Mouse (Mus musculus) embryonic facial prominence, embryonic 12.5 days (tissue): ENCODE data around the gene Vstm4. TPM values are rescaled to one million over a fixed set of nuclear protein-coding genes. Genes with fewer than 3 reads are reported as not detected.

Source experiments
- ATAC-seq: fragments of 200-750 bp; cut with Nextera tagmentation; 2 replicates; pipeline ENCODE4 v1.8.0; 2017; ENCODE audit not compliant: insufficient number of reproducible peaks, insufficient read depth, low FRiP score, low TSS enrichment
- H3K27ac ChIP-seq: fragments of 300-500 bp; sonication (generic); 2 replicates; pipeline ENCODE4 v1.5.1; 2016; ENCODE audit warnings: mild to moderate bottlenecking
- H3K27me3 ChIP-seq: fragments of 300-500 bp; sonication (generic); 2 replicates; pipeline ENCODE4 v1.6.1; 2016; ENCODE audit warnings: mild to moderate bottlenecking, moderate library complexity
- H3K36me3 ChIP-seq: fragments of 300-500 bp; sonication (generic); 2 replicates; pipeline ENCODE4 v1.6.1; 2016; ENCODE audit warnings: mild to moderate bottlenecking
- H3K4me1 ChIP-seq: fragments of 300-500 bp; sonication (generic); 2 replicates; pipeline ENCODE4 v1.6.1; 2016
- H3K4me2 ChIP-seq: fragments of 300-500 bp; sonication (generic); replicated peaks from 2 replicates; pipeline ENCODE4 v1.6.1; 2016; ENCODE audit warnings: mild to moderate bottlenecking, moderate library complexity
- H3K4me3 ChIP-seq: fragments of 300-500 bp; sonication (generic); 2 replicates; pipeline ENCODE4 v1.5.1; 2016; ENCODE audit warnings: mild to moderate bottlenecking
- H3K9ac ChIP-seq: fragments of 300-500 bp; sonication (generic); 2 replicates; pipeline ENCODE4 v1.6.1; 2016; ENCODE audit warnings: mild to moderate bottlenecking, moderate library complexity
- H3K9me3 ChIP-seq: fragments of 300-500 bp; sonication (generic); 2 replicates; pipeline ENCODE4 v1.6.1; 2016; ENCODE audit warnings: mild to moderate bottlenecking, moderate library complexity
- WGBS: fragments of 180-500 bp; shearing (Covaris S2); methylation state at CpG from one replicate; pipeline ENCODE4 v1.1.7; 2016; 5-methylcytosine and 5-hydroxymethylcytosine counted together
- polyA plus RNA-seq: library from polyadenylated mRNA; unstranded; fragments of >200 nt; fragmentation: Nextera tagmentation; extraction: Ambion mirVana; gene quantifications from 2 replicates; pipeline ENCODE4 v1.2.1, GENCODE M21; 2016

Gene Vstm4
- polyA plus RNA-seq, 1 experiment from 2014 or later, result 12.8 TPM

GRCm38 (mm10) chr14:32861656-32862055 lies 5.1 kb downstream of the Vstm4 start:
- WGBS, result 28% methylated on average over 2 of the region's 2 CpGs
- Histone ChIP-seq H3K4me3 (no peak overlapping the region), H3K4me2 (no peak overlapping the region), H3K4me1 (peaks cover 28% of the 10 kb centered on the region), H3K36me3 (no peaks in the 10 kb centered on the region), H3K27me3 (no peaks in the 10 kb centered on the region), H3K9ac (no peak overlapping the region), H3K27ac (peak overlapping the region; percentile 9; the same call in 1 of the 2 replicates), H3K9me3 (no peaks in the 10 kb centered on the region)
- no peak for ATAC-seq

GRCm38 (mm10) chr14:32865331-32865730 lies 8.8 kb downstream of the Vstm4 start:
- no peaks in the 10 kb centered on the region for H3K36me3 ChIP-seq
- no peak overlapping the region for H3K4me3 ChIP-seq
- peaks cover 16% of the 10 kb centered on the region for H3K4me1 ChIP-seq
- H3K9ac ChIP-seq, result no peak overlapping the region
- no peak overlapping the region for H3K27ac ChIP-seq
- no peak for ATAC-seq
- no peaks in the 10 kb centered on the region for H3K27me3 ChIP-seq
- 83% methylated on average over 3 of the region's 3 CpGs for WGBS
- H3K9me3 ChIP-seq, result no peaks in the 10 kb centered on the region
- no peak overlapping the region for H3K4me2 ChIP-seq

GRCm38 (mm10) chr14:32871963-32872362 lies 15.4 kb downstream of the Vstm4 start:
- Histone ChIP-seq H3K9ac (no peak overlapping the region), H3K27me3 (no peaks in the 10 kb centered on the region), H3K27ac (no peak overlapping the region), H3K4me1 (no peaks in the 10 kb centered on the region), H3K4me3 (no peak overlapping the region), H3K36me3 (no peaks in the 10 kb centered on the region), H3K9me3 (no peaks in the 10 kb centered on the region), H3K4me2 (no peak overlapping the region)
- ATAC-seq, result no peak
- 77% methylated on average over 5 of the region's 5 CpGs for WGBS

- WGBS, result 59% methylated on average over 6 of the region's 6 CpGs
- ATAC-seq, result no peak
Observed at GRCm38 (mm10) chr14:32877549-32877948, 21.0 kb downstream of the Vstm4 start.

GRCm38 (mm10) chr14:32880332-32880731 lies 23.8 kb downstream of the Vstm4 start:
- Histone ChIP-seq H3K27ac (no peak overlapping the region), H3K4me3 (no peak overlapping the region), H3K27me3 (no peaks in the 10 kb centered on the region), H3K9me3 (no peaks in the 10 kb centered on the region), H3K4me2 (no peak overlapping the region), H3K9ac (no peak overlapping the region), H3K36me3 (no peaks in the 10 kb centered on the region), H3K4me1 (no peaks in the 10 kb centered on the region)
- 83% methylated on average over 5 of the region's 5 CpGs for WGBS
- ATAC-seq, result no peak

More at GRCm38 (mm10) chr14:32877549-32877948, 21.0 kb downstream of the Vstm4 start:
- Histone ChIP-seq H3K36me3 (no peaks in the 10 kb centered on the region), H3K4me3 (no peak overlapping the region), H3K9ac (no peak overlapping the region), H3K9me3 (no peaks in the 10 kb centered on the region), H3K27me3 (no peaks in the 10 kb centered on the region), H3K27ac (no peak overlapping the region), H3K4me1 (no peaks in the 10 kb centered on the region), H3K4me2 (no peak overlapping the region)

- Histone ChIP-seq H3K9me3 (no peaks in the 10 kb centered on the region), H3K9ac (no peak overlapping the region), H3K4me2 (no peak overlapping the region), H3K36me3 (no peaks in the 10 kb centered on the region), H3K27ac (no peak overlapping the region), H3K4me3 (no peak overlapping the region), H3K4me1 (no peaks in the 10 kb centered on the region), H3K27me3 (no peaks in the 10 kb centered on the region)
- ATAC-seq, result no peak
- 78% methylated on average over 1 of the region's 1 CpGs for WGBS
Observed at GRCm38 (mm10) chr14:32881693-32882092, 25.1 kb downstream of the Vstm4 start.

- no peak overlapping the region for H3K27ac ChIP-seq
- H3K4me3 ChIP-seq, result no peak overlapping the region
- H3K9ac ChIP-seq, result no peak overlapping the region
- H3K9me3 ChIP-seq, result no peaks in the 10 kb centered on the region
- 0 out of 2 replicates have a peak, but pooled peaks have one; percentile 69 for ATAC-seq
- no peaks in the 10 kb centered on the region for H3K36me3 ChIP-seq
- WGBS, result 26% methylated on average over 6 of the region's 6 CpGs
- peaks cover 11% of the 10 kb centered on the region for H3K4me1 ChIP-seq
- H3K27me3 ChIP-seq, result no peaks in the 10 kb centered on the region
- no peak overlapping the region for H3K4me2 ChIP-seq
Observed at GRCm38 (mm10) chr14:32888876-32889674, 32.5 kb downstream of the Vstm4 start.

GRCm38 (mm10) chr14:32894341-32894853 lies 37.8 kb downstream of the Vstm4 start:
- Histone ChIP-seq H3K27ac (no peak overlapping the region), H3K4me2 (no peak overlapping the region), H3K4me1 (peaks cover 1% of the 10 kb centered on the region), H3K27me3 (no peaks in the 10 kb centered on the region), H3K36me3 (no peaks in the 10 kb centered on the region), H3K9ac (no peak overlapping the region), H3K4me3 (no peak overlapping the region), H3K9me3 (no peaks in the 10 kb centered on the region)
- no peak for ATAC-seq
- WGBS, result 89% methylated on average over 4 of the region's 4 CpGs

GRCm38 (mm10) chr14:32894878-32895277 lies 38.3 kb downstream of the Vstm4 start:
- ATAC-seq, result no peak
- Histone ChIP-seq H3K9me3 (no peaks in the 10 kb centered on the region), H3K9ac (no peak overlapping the region), H3K36me3 (no peaks in the 10 kb centered on the region), H3K27ac (no peak overlapping the region), H3K4me1 (no peaks in the 10 kb centered on the region), H3K4me2 (no peak overlapping the region), H3K27me3 (no peaks in the 10 kb centered on the region), H3K4me3 (no peak overlapping the region)
- WGBS, result 87% methylated on average over 4 of the region's 4 CpGs

GRCm38 (mm10) chr14:32896896-32897295 lies 40.3 kb downstream of the Vstm4 start:
- WGBS, result 78% methylated on average over 2 of the region's 2 CpGs
- no peak overlapping the region for H3K27ac ChIP-seq
- no peaks in the 10 kb centered on the region for H3K36me3 ChIP-seq
- H3K4me3 ChIP-seq, result no peak overlapping the region
- no peaks in the 10 kb centered on the region for H3K4me1 ChIP-seq
- H3K27me3 ChIP-seq, result no peaks in the 10 kb centered on the region
- no peak for ATAC-seq
- H3K4me2 ChIP-seq, result no peak overlapping the region
- H3K9ac ChIP-seq, result no peak overlapping the region
- H3K9me3 ChIP-seq, result no peaks in the 10 kb centered on the region

GRCm38 (mm10) chr14:32903203-32903602 lies 46.6 kb downstream of the Vstm4 start:
- Histone ChIP-seq H3K9ac (no peak overlapping the region), H3K9me3 (no peaks in the 10 kb centered on the region), H3K36me3 (no peaks in the 10 kb centered on the region), H3K4me1 (no peaks in the 10 kb centered on the region), H3K4me3 (no peak overlapping the region), H3K27ac (no peak overlapping the region), H3K4me2 (no peak overlapping the region), H3K27me3 (no peaks in the 10 kb centered on the region)
- WGBS, result 82% methylated on average over 3 of the region's 3 CpGs
- no peak for ATAC-seq

- WGBS, result 86% methylated on average over 3 of the region's 3 CpGs
- ATAC-seq, result no peak
Observed at GRCm38 (mm10) chr14:32906545-32906944, 50.0 kb downstream of the Vstm4 start.

More at GRCm38 (mm10) chr14:32906545-32906944, 50.0 kb downstream of the Vstm4 start:
- Histone ChIP-seq H3K36me3 (no peaks in the 10 kb centered on the region), H3K27me3 (no peaks in the 10 kb centered on the region), H3K9ac (no peak overlapping the region), H3K27ac (no peak overlapping the region), H3K4me1 (no peaks in the 10 kb centered on the region), H3K4me3 (no peak overlapping the region), H3K9me3 (no peaks in the 10 kb centered on the region), H3K4me2 (no peak overlapping the region)
